Mouse (Mus musculus) CH12.LX (cell line): Measurements from ENCODE around the gene Hist2h2bb. TPM values are rescaled to one million over a fixed set of nuclear protein-coding genes. Genes with fewer than 3 reads are reported as not detected.

Experiments used
- DNase-seq: peaks from one replicate; pipeline ENCODE4 v3.0.0-alpha.2; 2013; ENCODE audit errors: extremely low read depth
- H3K27ac ChIP-seq: 2 replicates; pipeline ENCODE4 v1.5.1; 2012; ENCODE audit warnings: low read depth, mild to moderate bottlenecking, control low read depth, moderate library complexity; ENCODE audit not compliant: insufficient read depth
- H3K27me3 ChIP-seq: replicated peaks from 2 replicates; pipeline ENCODE3; 2012; ENCODE audit warnings: inconsistent platforms
- H3K36me3 ChIP-seq, 2 experiments: replicated peaks in 1 of 2; 2 replicates each; pipeline versions ENCODE3 to v1.6.1; 2012; ENCODE audit warnings: inconsistent platforms in 1 of 2, low read length in 1 of 2, mild to moderate bottlenecking in 1 of 2, mixed read lengths in 1 of 2, moderate library complexity in 1 of 2; ENCODE audit not compliant: control insufficient read depth in 1 of 2, insufficient read depth in 1 of 2
- H3K4me1 ChIP-seq, 2 experiments: 2 replicates each; pipeline ENCODE4 v1.6.1; 2012; ENCODE audit warnings: inconsistent platforms in 1 of 2, moderate library complexity in 1 of 2; ENCODE audit not compliant: insufficient read depth in 2 of 2, control insufficient read depth in 1 of 2
- H3K4me2 ChIP-seq: 2 replicates; pipeline ENCODE4 v1.6.1; 2012; ENCODE audit warnings: low read depth, mild to moderate bottlenecking, control low read depth; ENCODE audit not compliant: poor library complexity, insufficient read depth, severe bottlenecking
- H3K4me3 ChIP-seq, 3 experiments: fragments of 150-350 bp in 1 of 3; sonication (generic) in 1 of 3; replicated peaks in 1 of 3; 2 replicates each; pipeline versions ENCODE3 to v1.5.1; 2011 to 2012; ENCODE audit warnings: low read depth in 2 of 3, low read length in 2 of 3, mild to moderate bottlenecking in 2 of 3, moderate library complexity in 2 of 3, control low read depth in 1 of 3, improper control_type of control experiment in 1 of 3, inconsistent platforms in 1 of 3, mixed read lengths in 1 of 3; ENCODE audit not compliant: poor library complexity in 1 of 3
- H3K79me2 ChIP-seq: replicated peaks from 2 replicates; pipeline ENCODE4 v1.6.1; 2012; ENCODE audit warnings: mild to moderate bottlenecking, moderate library complexity; ENCODE audit not compliant: control insufficient read depth, poor library complexity, insufficient read depth, severe bottlenecking; ENCODE audit errors: extremely low read depth
- H3K9ac ChIP-seq: 2 replicates; pipeline ENCODE4 v1.6.1; 2012; ENCODE audit warnings: low read depth, mild to moderate bottlenecking, control low read depth, moderate library complexity; ENCODE audit not compliant: insufficient read depth
- H3K9me3 ChIP-seq: replicated peaks from 2 replicates; pipeline ENCODE3; 2012; ENCODE audit warnings: low read length, inconsistent platforms, mixed read lengths
- CHD1 ChIP-seq: IDR thresholded peaks from 2 replicates; pipeline ENCODE4 v1.6.1; 2012; ENCODE audit warnings: low read depth, low read length, improper control_type of control experiment, inconsistent platforms
- CTCF ChIP-seq, 2 experiments: IDR thresholded peaks in 1 of 2; conservative IDR thresholded peaks in 1 of 2; 2 replicates each; pipeline ENCODE4 v1.5.1; 2011 to 2012; ENCODE audit warnings: low read depth in 2 of 2, low read length in 2 of 2, improper control_type of control experiment in 1 of 2, inconsistent platforms in 1 of 2, mild to moderate bottlenecking in 1 of 2, moderate library complexity in 1 of 2
- E2F4 ChIP-seq: IDR thresholded peaks from 2 replicates; pipeline ENCODE4 v1.6.1; 2011; ENCODE audit warnings: low read depth, low read length, improper control_type of control experiment; ENCODE audit not compliant: insufficient replicate concordance
- EP300 ChIP-seq: IDR thresholded peaks from 2 replicates; pipeline ENCODE4 v1.6.1; 2011; ENCODE audit warnings: low read length, improper control_type of control experiment
- ETS1 ChIP-seq: conservative IDR thresholded peaks from 2 replicates; pipeline ENCODE4 v1.6.1; 2012; ENCODE audit warnings: low read depth, mild to moderate bottlenecking, inconsistent platforms, low read length, improper control_type of control experiment, moderate library complexity
- HCFC1 ChIP-seq: IDR thresholded peaks from 2 replicates; pipeline ENCODE4 v1.6.1; 2012; ENCODE audit warnings: low read depth, mild to moderate bottlenecking, inconsistent platforms, low read length, improper control_type of control experiment
- IRF4 ChIP-seq: IDR thresholded peaks from 2 replicates; pipeline ENCODE4 v1.6.1; 2014; ENCODE audit warnings: low read depth, mild to moderate bottlenecking, inconsistent platforms, low read length, improper control_type of control experiment
- JUN ChIP-seq: IDR thresholded peaks from 2 replicates; pipeline ENCODE4 v1.6.1; 2011; ENCODE audit warnings: low read depth, mild to moderate bottlenecking, low read length, improper control_type of control experiment, moderate library complexity; ENCODE audit not compliant: insufficient read depth
- JUND ChIP-seq: conservative IDR thresholded peaks from 2 replicates; pipeline ENCODE4 v1.6.1; 2011; ENCODE audit warnings: low read depth, low read length, improper control_type of control experiment
- KAT2A ChIP-seq: IDR thresholded peaks from 2 replicates; pipeline ENCODE4 v1.6.1; 2012; ENCODE audit warnings: low read length, improper control_type of control experiment, inconsistent platforms; ENCODE audit not compliant: insufficient replicate concordance
- MAFK ChIP-seq: IDR thresholded peaks from 2 replicates; pipeline ENCODE4 v1.6.1; 2011; ENCODE audit warnings: low read length, improper control_type of control experiment; ENCODE audit not compliant: insufficient replicate concordance
- MAZ ChIP-seq: IDR thresholded peaks from 2 replicates; pipeline ENCODE4 v1.6.1; 2012; ENCODE audit warnings: low read depth, mild to moderate bottlenecking, inconsistent platforms, low read length, improper control_type of control experiment, moderate library complexity
- MEF2A ChIP-seq: IDR thresholded peaks from 2 replicates; pipeline ENCODE4 v1.6.1; 2014; ENCODE audit warnings: low read depth, mild to moderate bottlenecking, inconsistent platforms, low read length, improper control_type of control experiment, borderline replicate concordance
- MXI1 ChIP-seq: IDR thresholded peaks from 2 replicates; pipeline ENCODE4 v1.6.1; 2011; ENCODE audit warnings: mild to moderate bottlenecking, low read depth, low read length, improper control_type of control experiment
- MYC ChIP-seq: IDR thresholded peaks from 2 replicates; pipeline ENCODE4 v1.6.1; 2011; ENCODE audit warnings: low read depth, mild to moderate bottlenecking, improper control_type of control experiment, low read length
- NELFE ChIP-seq: IDR thresholded peaks from 2 replicates; pipeline ENCODE4 v1.6.1; 2011; ENCODE audit warnings: low read depth, low read length, improper control_type of control experiment
- POLR2A ChIP-seq: IDR thresholded peaks from 2 replicates; pipeline ENCODE4 v1.6.1; 2011; ENCODE audit warnings: low read depth, mild to moderate bottlenecking, improper control_type of control experiment, low read length
- POLR2AphosphoS2 ChIP-seq: IDR thresholded peaks from 2 replicates; pipeline ENCODE4 v1.6.1; 2011; ENCODE audit warnings: low read depth, low read length, improper control_type of control experiment
- RAD21 ChIP-seq: IDR thresholded peaks from 2 replicates; pipeline ENCODE4 v1.6.1; 2011; ENCODE audit warnings: low read depth, mild to moderate bottlenecking, low read length, improper control_type of control experiment, moderate library complexity
- RCOR1 ChIP-seq: conservative IDR thresholded peaks from 2 replicates; pipeline ENCODE4 v1.6.1; 2012; ENCODE audit warnings: low read depth, mild to moderate bottlenecking, inconsistent platforms, low read length, improper control_type of control experiment
- SIN3A ChIP-seq: IDR thresholded peaks from 2 replicates; pipeline ENCODE4 v1.6.1; 2012; ENCODE audit warnings: low read length, improper control_type of control experiment, inconsistent platforms
- SMC3 ChIP-seq: IDR thresholded peaks from 2 replicates; pipeline ENCODE4 v1.6.1; 2011; ENCODE audit warnings: low read depth, low read length, improper control_type of control experiment
- TBP ChIP-seq: conservative IDR thresholded peaks from 2 replicates; pipeline ENCODE4 v1.6.1; 2011; ENCODE audit warnings: low read depth, low read length, improper control_type of control experiment
- UBTF ChIP-seq: IDR thresholded peaks from 2 replicates; pipeline ENCODE4 v1.6.1; 2012; ENCODE audit warnings: low read depth, mild to moderate bottlenecking, inconsistent platforms, low read length, improper control_type of control experiment, moderate library complexity
- USF1 ChIP-seq: IDR thresholded peaks from 2 replicates; pipeline ENCODE4 v1.6.1; 2014; ENCODE audit warnings: low read depth, mild to moderate bottlenecking, inconsistent platforms, low read length, improper control_type of control experiment
- USF2 ChIP-seq: conservative IDR thresholded peaks from 2 replicates; pipeline ENCODE4 v1.6.1; 2011; ENCODE audit warnings: low read depth, low read length, improper control_type of control experiment
- ZC3H11A ChIP-seq: IDR thresholded peaks from 2 replicates; pipeline ENCODE4 v1.6.1; 2012; ENCODE audit warnings: low read depth, mild to moderate bottlenecking, inconsistent platforms, low read length, improper control_type of control experiment
- ZKSCAN1 ChIP-seq: IDR thresholded peaks from 2 replicates; pipeline ENCODE4 v1.6.1; 2012; ENCODE audit warnings: low read depth, inconsistent platforms, low read length, improper control_type of control experiment, borderline replicate concordance
- ZMIZ1 ChIP-seq: IDR thresholded peaks from 2 replicates; pipeline ENCODE4 v1.6.1; 2012; ENCODE audit warnings: low read depth, mild to moderate bottlenecking, inconsistent platforms, low read length, improper control_type of control experiment
- ZNF384 ChIP-seq: IDR thresholded peaks from 2 replicates; pipeline ENCODE4 v1.6.1; 2012; ENCODE audit warnings: low read depth, low read length, improper control_type of control experiment, inconsistent platforms
- dilution Hi-C: fragments of 300-500 bp; cut with MboI; formaldehyde crosslinking; loops from 2 replicates; pipeline ENCODE4 v1.14.3; 2020; ENCODE audit warnings: low sequenced_read_pairs; ENCODE audit not compliant: extremely low pct_unique_long_range_greater_than_20kb, extremely low pct_ligation_motif_present
- in situ Hi-C: fragments of 300-500 bp; cut with MboI; formaldehyde crosslinking; loops from 3 replicates; pipeline ENCODE4 v1.14.3; 2019; ENCODE audit warnings: low sequenced_read_pairs, low pct_ligation_motif_present, low pct_unique_long_range_greater_than_20kb, mixed read lengths
- polyA plus RNA-seq: library from polyadenylated mRNA; unstranded; fragments of >175 nt; gene quantifications from 2 replicates; pipeline ENCODE4 v1.2.1, GENCODE M21; 2012; ENCODE audit warnings: low read depth; ENCODE audit not compliant: insufficient read length
- total RNA-seq, 2 experiments: library from RNA; depleted of rRNA; stranded (reverse); fragments of 300-350 nt in 1 of 2; fragments of >200 nt in 1 of 2; gene quantifications; 2 replicates each; pipeline ENCODE4 v1.2.3; 2012 to 2014

The Hist2h2bb gene
- total and polyA plus RNA-seq, 3 experiments = 4.1 to 2,265 (median 51.9) TPM

GRCm38 (mm10) chr3:96247356-96248140 lies 22.0 kb upstream of the Hist2h2bb start:
- TF ChIP-seq ZKSCAN1 (no peak), ZC3H11A (no peak), HCFC1 (no peak; the same call in 1 of the 2 replicates), RCOR1 (no peak), TBP (0 out of 2 replicates have a peak, but pooled peaks have one; percentile 32), ZMIZ1 (peak; percentile 95), POLR2A (no peak; the same call in none of the 2 replicates), USF1 (no peak), ZNF384 (no peak), POLR2AphosphoS2 (peak; percentile 99), RAD21 (no peak), NELFE (no peak; the same call in 1 of the 2 replicates), EP300 (no peak), UBTF (no peak), MXI1 (no peak), KAT2A (no peak), JUN (no peak), MYC (peak; percentile 40; the same call in 1 of the 2 replicates), USF2 (no peak), CTCF (conservative IDR thresholded peaks at IDR 0.05 in 1 of 2, IDR thresholded peaks at IDR 0.05 in 1 of 2; ENCODE audit: low read depth in 2 of 2, low read length in 2 of 2) (no peak), IRF4 (no peak), MAZ (no peak), SMC3 (no peak; the same call in 1 of the 2 replicates), SIN3A (0 out of 2 replicates have a peak, but pooled peaks have one; percentile 4), ETS1 (no peak), MAFK (no peak), JUND (no peak), E2F4 (no peak), MEF2A (no peak), CHD1 (no peak)

More at GRCm38 (mm10) chr3:96247356-96248140, 22.0 kb upstream of the Hist2h2bb start:
- Histone ChIP-seq H3K4me2 (peak overlapping the region; percentile 62), H3K27ac (peak overlapping the region; percentile 8; the same call in 1 of the 2 replicates), H3K9ac (peak overlapping the region; percentile 89; the same call in 1 of the 2 replicates), H3K36me3 (no peaks in the 10 kb centered on the region), H3K9me3 (no peaks in the 10 kb centered on the region), H3K4me3 (peak overlapping the region; percentile 41 to 63 (median 48)), H3K79me2 (no peaks in the 10 kb centered on the region), H3K27me3 (no peaks in the 10 kb centered on the region), H3K4me1 (peaks cover 10 to 35% of the 10 kb centered on the region in 2 experiments)
- DNase-seq = no peak
- in situ Hi-C loops = no loop called here
- dilution Hi-C loops = no loop called here
